Mouse (Mus musculus) CD8-positive naive resting alpha-beta T cell, adult 2 months (primary cell): Measurements from ENCODE around the gene Rph3a.
"Not testable (repeated sequence)": the region's sequence is repeated elsewhere in the genome, so short reads cannot be mapped to it uniquely, and the experiment has no call there.

Experiments used
- DNase-seq, 2 experiments: peaks; one replicate each; pipeline ENCODE4 v3.0.0; 2022; ENCODE audit warnings: low read depth in 2 of 2, low spot score in 2 of 2

Rph3a gene

GRCm38 (mm10) chr5:120914204-120914603 lies 95.7 kb downstream of the Rph3a start, which contains the start of gene Oas1d:
Gene Oas1d, plus strand, starts transcription at chr5:120914536.
- not testable (repeated sequence) for DNase-seq

DNA sequence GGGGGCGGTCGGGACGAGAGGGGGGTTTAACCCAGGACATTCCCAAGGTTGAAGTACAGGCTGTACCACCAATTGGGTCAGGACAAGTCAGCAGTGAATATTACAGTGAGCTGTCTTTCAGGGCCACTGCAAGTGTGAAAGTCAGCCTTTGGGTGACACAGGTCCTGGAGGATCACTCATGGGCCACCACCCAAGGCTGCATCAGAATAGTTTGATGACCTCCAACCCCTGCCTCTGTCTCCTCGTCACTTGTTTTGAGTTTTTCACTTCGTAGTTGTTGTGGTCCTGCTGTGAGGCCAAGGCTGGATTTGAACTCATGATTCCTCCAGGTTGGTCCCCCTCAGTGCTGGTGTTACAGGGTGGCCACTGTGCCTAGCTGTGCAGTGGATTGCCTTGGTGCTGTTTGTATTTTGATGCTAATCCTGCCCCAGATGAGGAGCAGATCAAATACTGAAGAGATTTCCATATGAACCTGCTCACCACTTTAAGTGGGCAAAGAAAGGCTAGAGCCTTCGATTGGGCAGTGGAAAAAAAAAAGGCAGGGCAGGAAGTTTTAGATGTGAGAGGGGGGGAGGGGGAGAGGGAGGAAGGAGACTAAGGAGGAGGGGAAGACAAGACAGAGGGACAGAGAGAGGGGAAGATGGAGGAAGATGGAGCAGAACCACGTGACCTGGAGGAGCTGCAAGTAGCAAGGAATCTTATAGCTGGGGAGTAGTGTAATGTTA lies 101.5 kb downstream of the Rph3a start:
- DNase-seq = no peak

GRCm38 (mm10) chr5:120906791-120907733 lies 102.8 kb downstream of the Rph3a start, which contains the start of gene Oas1a:
Gene Oas1a, minus strand, starts transcription at chr5:120907521.
- DNase-seq = not testable (repeated sequence)

DNA sequence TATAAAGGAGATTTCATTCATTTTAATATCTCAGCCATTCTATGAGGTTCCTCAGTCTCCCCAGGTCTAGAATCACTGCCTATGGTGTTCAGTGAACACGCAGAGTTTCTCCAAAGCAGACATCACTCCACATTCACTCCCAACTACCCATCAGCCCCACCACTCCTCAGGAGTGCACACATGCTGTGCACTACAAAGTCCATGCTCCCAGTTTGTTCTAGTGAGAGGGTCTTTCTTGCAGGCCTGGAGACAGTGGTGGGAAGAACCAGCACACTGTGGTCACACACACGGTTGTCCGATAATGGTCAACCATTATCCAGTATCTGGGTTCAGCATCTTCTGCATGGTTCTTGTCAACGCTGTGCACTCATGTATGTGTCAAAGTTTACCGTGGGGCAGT lies 107.8 kb downstream of the Rph3a start:
- DNase-seq = no peak

GRCm38 (mm10) chr5:120900666-120901065 lies 109.2 kb downstream of the Rph3a start:
- DNase-seq = no peak

GRCm38 (mm10) chr5:120898726-120899125 lies 111.2 kb downstream of the Rph3a start:
- no peak for DNase-seq

DNA sequence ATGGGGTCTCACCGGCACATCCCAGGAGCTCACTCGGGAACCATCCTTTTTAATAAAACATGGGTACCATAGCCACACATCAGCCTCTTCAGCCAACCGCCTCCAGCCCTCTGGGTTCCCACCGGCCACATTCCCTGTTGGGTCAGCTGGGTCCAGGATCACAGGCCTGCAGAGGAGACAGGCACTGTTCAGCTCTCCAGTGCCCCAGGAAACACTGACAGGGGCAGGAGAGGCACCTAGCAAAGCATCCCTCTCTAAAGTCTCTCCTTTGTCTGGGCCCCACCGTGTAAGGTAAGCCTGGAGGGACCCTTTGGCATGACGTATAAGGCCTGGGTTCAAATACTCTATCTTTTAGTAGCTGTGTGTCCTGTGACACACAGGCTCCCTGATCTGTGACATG lies 111.6 kb downstream of the Rph3a start:
- no peak for DNase-seq

DNA sequence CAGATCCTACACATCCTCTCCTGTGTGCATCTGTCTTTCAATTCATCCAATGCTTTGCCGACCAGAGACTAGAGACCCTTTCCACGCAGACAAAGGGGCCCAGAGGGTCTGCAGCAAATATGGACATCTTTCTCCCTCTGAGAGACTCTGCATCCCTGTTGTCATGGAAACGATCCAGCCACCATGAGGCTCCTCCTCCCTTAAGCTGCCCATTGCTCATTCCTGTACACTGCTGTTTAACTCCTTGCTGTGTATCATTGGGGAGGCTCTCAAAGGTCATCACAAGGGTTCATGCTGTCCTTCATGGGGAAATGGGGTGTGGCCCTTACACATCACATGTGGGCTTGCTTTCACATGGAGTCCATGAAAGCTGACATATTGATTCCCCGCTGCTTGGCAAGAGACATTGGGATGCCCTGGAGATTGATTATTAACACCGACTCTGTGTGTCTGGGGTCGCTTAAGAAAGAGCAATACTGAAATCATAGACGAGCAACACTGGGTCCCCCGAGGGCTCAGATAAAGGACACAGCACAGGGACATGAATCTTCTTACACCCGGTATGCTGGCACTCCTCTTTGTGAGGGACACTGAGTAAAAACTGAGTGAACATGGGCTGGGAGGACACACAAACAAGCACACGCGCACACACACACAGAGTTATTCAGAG lies 114.5 kb downstream of the Rph3a start:
- DNase-seq = no peak

DNA sequence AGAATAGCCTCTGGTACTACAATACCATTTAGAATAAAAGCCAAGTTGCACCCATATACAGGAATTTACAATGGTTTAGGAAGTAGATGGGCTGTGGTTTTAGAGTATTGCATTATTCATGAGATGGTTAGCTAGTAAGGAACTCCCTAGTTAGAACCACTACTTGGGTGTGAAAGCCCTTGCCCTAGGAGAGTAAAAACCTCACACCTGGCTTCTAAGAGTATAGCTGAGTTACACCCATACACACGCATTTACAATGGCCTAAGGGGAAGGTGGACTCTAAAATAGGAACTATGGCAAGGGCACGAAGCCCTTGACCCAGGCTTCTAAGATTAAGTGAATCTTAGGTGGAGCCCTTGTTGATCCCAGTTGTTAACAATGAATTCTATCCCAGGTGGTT lies 115.2 kb downstream of the Rph3a start:
- DNase-seq = not testable (repeated sequence)

DNA sequence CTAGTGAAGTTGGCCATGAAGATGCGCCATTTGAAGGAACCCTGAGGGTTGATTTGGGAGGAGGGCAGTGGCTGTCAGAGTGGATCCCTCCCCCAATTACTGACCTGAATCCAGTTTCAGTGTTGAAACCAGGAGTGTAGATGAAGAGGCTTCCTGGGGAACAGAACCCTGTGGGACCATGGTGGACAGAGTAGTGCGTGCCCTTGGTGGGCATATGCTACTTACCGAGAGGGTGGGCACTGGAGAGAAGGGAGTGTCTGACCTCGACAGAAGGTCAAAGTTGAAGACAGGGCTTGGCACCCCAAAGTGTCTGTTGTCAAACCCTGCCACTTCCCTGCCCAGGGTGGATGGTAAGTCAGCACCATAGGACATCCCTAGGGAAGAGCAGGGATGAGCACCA lies 116.0 kb downstream of the Rph3a start:
- DNase-seq = not testable (repeated sequence)

DNA sequence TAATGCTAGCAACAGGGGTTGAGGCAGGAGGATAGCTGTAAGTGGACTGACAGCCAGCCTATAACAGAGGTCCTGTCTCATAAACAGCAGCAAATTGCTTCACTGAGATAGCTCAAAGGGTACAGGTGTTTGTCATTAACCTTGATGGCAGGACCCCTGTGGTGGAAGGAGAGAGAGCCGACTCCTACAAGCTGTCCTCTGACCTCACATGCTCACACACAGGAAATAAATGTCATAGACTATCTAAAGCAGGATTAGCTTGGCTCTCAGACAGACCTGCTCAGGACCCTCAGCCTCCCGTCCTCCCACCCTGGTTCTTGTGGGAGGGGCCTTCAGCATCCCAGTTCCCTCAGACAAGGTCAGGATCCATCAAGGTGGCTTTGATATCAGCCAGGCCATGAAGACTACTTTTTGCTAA lies 117.6 kb downstream of the Rph3a start:
- DNase-seq = no peak

DNA sequence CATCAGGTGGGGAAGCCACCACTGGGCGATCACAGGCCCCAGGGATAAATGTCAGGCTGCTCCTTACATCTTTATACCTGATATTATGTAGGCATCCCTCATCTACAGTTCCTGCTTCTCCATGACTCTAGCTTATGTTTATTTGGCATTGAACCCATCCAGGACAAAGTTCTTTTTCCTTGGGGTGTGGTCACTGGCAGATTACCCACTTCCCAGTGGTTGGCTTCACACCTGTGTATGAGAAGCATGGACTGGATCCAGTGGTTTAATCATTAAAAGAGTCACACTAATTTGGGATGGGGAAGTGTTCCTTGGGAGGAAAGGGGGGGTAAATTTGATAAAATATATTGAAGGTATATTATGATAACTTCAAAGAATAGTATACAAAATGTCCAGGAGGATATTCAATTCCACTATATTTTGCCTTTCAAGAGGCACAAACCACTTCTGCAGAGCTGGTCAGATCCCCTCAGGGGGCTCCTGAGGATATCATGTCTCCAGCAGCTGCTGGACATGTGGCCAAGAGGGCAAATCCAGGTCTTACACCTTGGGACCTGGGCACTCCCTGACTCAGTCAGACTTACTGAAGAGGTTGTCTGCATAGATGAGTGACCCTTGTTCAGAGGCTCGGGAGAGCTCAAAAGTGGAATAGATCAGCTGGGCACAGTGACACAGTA lies 118.2 kb downstream of the Rph3a start:
- not testable (repeated sequence) for DNase-seq

DNA sequence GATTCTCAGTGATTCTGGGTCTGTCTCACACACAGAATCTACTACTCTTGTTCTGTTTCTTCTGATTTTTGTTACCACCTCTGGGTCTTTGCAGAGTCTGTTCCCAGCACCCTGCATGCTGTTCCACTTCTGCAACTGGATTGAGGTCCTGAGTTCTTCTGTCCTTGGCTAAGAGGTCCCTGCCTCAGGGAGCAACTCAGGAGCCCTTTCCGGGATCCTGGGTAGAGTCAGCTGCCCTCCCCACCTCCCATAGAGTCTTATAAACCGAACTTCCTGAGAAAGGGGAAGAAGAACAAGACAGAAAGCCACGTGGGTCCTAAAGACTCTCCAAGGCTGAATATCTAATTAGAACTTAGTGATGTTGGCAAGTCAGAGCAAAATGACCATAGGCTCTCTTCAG lies 118.9 kb downstream of the Rph3a start:
- DNase-seq = no peak
